Mouse (Mus musculus) liver, embryonic 18 days (tissue): ENCODE data around the gene Cep170b. TPM values are rescaled to one million over a fixed set of nuclear protein-coding genes. Genes with fewer than 3 reads are reported as not detected.

Experiments
- polyA plus RNA-seq: library from polyadenylated mRNA; depleted of rRNA; stranded (reverse); fragments of >200 nt; gene quantifications from 2 replicates; pipeline ENCODE4 v1.2.3, GENCODE M21; 2012; rRNA removed

The Cep170b gene
- 6.4 and 7.4 TPM in 2 replicates for polyA plus RNA-seq

GRCm38 (mm10) chr12:112720216-112720615, at the start of gene Cep170b:
Cep170b (plus strand) TSS chr12:112720455.

DNA sequence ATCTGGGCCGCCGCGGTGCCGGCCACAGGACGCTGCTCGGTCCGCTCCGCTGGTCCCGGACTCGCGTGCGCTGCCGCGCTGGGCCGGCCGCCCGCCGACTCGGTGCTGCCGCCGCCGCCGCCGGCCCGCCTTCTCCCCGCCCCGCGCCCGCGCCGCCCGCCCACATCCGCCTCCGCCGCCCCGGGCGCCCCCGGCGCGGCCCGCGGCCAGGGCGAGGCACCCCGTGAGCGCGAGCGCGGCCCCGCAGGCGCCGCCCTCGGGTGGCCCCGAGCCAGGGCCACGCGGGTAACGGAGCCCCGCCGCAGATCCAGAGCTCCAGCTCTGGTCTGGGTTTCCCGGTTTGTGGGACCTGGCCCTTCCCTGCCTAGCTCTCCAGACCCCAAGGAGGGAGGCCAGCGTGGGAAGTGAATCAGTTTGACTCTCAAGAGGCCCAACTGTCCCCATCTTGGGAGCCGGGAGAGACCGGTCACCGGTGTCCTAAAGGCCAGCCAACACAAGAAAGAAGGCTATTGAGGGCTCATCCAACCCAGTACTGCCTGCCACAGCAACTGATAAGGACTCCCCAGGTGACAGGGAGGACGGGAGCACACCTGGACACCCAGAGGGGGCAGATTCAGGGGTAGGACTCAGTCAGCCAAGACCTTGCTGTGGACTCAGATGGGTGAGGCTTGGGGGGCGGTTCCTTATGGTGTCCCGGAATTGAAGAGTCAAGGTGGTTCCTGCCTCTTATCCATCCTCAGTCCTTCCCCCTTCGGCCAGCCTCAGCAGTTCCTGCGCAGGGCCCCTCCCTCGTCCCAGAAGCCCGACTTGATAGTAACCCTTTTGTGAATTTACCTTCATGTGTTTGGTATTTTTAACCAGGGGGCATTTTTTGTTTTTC, 45.9 kb upstream of the Cep170b start, which contains the start of gene Akt1:
Akt1 (minus strand) TSS at position 753 of the 880 bp plus-strand sequence.

GRCm38 (mm10) chr12:112678555-112679026, 41.7 kb upstream of the Cep170b start, which contains the start of gene Zbtb42:
Zbtb42 (plus strand) TSS chr12:112678828.

DNA sequence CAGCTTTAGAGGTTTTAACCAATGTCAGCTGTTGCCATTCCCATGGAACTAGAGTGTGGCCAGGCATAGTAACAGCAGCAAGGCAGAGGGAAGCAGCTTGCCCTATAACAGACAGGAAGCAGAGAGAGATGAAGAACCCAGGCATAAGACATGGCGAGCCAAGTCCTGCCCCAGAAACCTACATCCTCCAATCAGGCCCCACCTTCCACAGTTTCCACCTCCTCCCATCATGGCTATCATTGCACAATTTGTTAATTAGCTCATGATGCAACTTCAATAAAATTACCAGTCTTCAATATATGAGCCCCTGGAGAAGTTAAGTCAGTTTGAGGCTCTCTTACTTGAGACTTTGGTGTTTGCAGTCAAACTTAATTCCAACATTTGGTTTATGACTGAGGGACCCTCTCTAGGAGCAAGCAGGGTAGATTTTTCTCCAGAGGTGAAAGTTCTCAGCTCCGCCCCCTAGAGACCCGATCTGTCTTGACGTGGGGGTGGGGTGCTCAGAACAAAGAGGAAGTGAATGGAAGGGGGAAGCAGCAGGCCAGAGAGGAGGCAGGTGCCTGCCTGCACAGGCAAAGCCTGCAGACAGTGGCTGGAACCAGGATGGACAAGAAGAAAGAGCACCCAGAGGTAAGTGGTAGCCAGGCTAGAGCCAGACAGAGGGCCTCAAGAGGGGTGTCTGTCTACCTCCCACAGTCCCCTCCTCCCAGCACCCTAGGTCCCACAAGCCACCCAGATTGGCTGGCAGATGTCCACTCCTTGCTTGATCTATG, 40.1 kb downstream of the Cep170b start, which contains the start of gene Pld4:
Pld4 (plus strand) TSS at position 502 of the 773 bp plus-strand sequence.

Other genes with a start within 250 kb of the Cep170b start
- gene A530016L24Rik, start 231.0 kb upstream of the Cep170b start, polyA plus RNA-seq: 0.03 and 0.10 TPM in 2 replicates
- 0.01 TPM in 2 replicates for gene Tmem179, start 203.7 kb upstream of the Cep170b start, polyA plus RNA-seq
- 5.8 and 9.2 TPM in 2 replicates for gene Inf2, start 131.7 kb upstream of the Cep170b start, polyA plus RNA-seq
- gene Adssl1, start 100.4 kb upstream of the Cep170b start, polyA plus RNA-seq: 13.0 and 13.3 TPM in 2 replicates
- 35.0 and 36.2 TPM in 2 replicates for gene Siva1, start 75.8 kb upstream of the Cep170b start, polyA plus RNA-seq
- gene Akt1, start 45.6 kb upstream of the Cep170b start, polyA plus RNA-seq: 37.9 and 41.1 TPM in 2 replicates
- 1.9 and 2.2 TPM in 2 replicates for gene Zbtb42, start 41.6 kb upstream of the Cep170b start, polyA plus RNA-seq
- gene Pld4, start 40.2 kb downstream of the Cep170b start, polyA plus RNA-seq: 18.8 and 22.1 TPM in 2 replicates
- gene Ahnak2, start 82.2 kb downstream of the Cep170b start, polyA plus RNA-seq: 0.22 and 0.31 TPM in 2 replicates
- 0.24 and 0.30 TPM in 2 replicates for gene Clba1, start 88.5 kb downstream of the Cep170b start, polyA plus RNA-seq
- gene Cdca4, start 109.0 kb downstream of the Cep170b start, polyA plus RNA-seq: 23.2 and 24.6 TPM in 2 replicates
- gene Gpr132, start 147.8 kb downstream of the Cep170b start, polyA plus RNA-seq: 0.79 and 0.83 TPM in 2 replicates
- 0.32 and 0.34 TPM in 2 replicates for gene Jag2, start 209.3 kb downstream of the Cep170b start, polyA plus RNA-seq
- gene Nudt14, start 221.7 kb downstream of the Cep170b start, polyA plus RNA-seq: 11.8 and 13.7 TPM in 2 replicates